Mouse (Mus musculus) urinary bladder, postnatal 10 days (tissue): ENCODE results near the gene Asah2.
"Not testable (repeated sequence)": the region's sequence is repeated elsewhere in the genome, so short reads cannot be mapped to it uniquely, and the experiment has no call there.

Source experiments
- DNase-seq: peaks from one replicate; pipeline ENCODE4 v3.0.0; 2022; ENCODE audit warnings: low spot score

Asah2 gene

DNA sequence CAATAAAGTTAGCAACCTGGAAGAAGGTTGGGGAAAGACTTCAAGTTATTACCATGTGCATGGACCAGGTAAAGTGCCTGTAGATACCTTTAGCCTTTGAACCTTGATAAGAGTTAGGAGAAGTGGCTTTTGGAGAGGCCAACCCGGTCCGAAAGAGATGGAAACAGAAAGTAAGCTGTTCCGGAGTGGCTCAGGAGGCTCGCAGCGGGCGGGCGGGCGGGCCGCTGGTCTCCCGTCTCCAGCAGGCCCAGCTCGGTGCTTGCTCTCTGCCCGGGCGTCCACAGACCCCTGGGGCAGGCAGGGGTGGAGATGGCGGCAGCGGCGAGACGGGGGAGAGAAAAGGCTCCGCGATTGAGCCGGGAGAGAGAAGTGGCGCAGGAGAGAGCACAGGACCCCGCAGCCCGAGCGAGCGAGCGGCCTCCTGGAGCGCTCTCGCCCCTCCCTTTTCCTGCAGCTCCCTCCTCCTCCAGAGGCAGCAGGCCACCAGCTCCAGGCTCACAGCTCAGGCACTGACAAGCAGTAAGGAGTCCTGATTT is at the start of gene Asah2:
Gene Asah2, minus strand, starts transcription at position 441 of the 536 bp plus-strand sequence.
- DNase-seq = no peak

DNA sequence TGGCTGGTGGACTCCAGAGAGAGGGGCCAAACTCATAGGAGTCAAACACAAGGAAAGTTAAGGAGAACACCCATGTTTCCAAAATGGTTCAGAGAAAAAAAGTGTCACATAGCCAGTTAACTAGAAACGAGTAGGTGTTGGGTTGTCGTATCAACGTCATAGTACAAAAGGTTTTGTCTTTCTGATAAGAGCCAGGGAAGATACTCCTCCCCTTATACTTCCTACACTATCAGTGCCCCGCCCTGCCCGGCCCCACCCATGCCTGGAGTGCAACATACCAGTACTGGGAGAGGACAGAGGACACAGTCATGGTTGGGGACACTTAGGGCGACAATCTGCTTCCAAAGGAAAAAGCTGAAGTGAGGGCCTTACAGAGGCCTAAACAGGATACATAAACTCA is 49.0 kb upstream of the Asah2 start:
- DNase-seq = no peak

DNA sequence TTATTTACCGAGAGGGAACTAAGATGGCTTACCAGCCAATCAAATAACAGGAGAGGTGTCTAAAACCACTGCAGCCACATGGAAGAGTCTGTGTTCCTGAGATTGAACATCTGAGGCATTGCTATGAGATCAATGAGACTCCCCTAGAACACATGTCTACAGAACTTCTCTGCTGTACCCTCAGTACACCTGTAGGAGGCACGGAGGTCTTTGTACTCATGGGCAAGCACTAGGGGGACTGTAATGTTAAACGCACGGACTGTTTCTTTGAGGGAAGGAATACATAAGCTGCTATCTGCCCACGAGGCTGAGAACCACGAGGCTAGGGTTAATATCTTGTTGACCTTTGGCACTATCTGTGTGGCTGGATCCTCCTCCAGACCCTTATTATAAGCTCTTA is 44.5 kb upstream of the Asah2 start:
- DNase-seq = no peak

DNA sequence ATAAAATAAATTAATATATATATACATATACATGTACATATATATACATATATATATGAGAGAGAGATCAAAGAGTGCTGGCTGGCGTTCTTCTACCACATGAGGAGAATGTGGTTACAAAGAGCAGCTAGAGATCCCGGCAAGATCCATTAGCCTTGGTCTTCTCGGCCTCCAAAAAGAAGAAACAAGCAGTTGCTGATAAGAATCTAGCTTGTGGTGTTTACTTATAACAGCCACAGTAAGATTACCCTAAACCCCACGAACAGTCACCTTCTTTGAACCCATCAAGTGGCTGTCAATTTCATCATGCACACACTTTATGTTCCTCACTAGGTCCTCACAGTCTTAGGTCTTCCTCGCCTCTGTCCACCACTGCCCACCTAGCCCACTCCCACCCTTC is 40.7 kb upstream of the Asah2 start:
- DNase-seq = no peak

GRCm38 (mm10) chr19:32142383-32142782 is 34.4 kb upstream of the Asah2 start:
- DNase-seq = no peak

GRCm38 (mm10) chr19:32138361-32139088 is 30.5 kb upstream of the Asah2 start:
- DNase-seq = no peak

DNA sequence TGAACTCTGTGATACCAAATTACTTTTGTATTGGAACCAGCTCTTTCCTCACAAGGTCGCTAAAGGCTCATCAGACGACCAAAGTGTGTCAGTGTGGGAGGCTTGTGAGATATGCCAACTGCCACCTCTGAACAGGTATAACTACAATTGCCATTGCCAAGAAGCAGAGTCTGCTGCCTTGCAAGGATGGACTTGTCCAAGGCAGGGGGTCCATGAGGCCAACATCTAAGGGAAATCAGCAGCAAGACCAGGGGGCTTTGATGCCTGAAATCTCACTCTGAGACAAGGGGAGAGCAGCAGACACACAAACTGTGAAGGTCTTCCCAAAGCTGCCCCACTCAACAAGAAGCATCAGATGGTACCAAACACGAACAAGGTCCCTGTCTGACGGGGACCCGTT is 29.9 kb upstream of the Asah2 start:
- no peak for DNase-seq

DNA sequence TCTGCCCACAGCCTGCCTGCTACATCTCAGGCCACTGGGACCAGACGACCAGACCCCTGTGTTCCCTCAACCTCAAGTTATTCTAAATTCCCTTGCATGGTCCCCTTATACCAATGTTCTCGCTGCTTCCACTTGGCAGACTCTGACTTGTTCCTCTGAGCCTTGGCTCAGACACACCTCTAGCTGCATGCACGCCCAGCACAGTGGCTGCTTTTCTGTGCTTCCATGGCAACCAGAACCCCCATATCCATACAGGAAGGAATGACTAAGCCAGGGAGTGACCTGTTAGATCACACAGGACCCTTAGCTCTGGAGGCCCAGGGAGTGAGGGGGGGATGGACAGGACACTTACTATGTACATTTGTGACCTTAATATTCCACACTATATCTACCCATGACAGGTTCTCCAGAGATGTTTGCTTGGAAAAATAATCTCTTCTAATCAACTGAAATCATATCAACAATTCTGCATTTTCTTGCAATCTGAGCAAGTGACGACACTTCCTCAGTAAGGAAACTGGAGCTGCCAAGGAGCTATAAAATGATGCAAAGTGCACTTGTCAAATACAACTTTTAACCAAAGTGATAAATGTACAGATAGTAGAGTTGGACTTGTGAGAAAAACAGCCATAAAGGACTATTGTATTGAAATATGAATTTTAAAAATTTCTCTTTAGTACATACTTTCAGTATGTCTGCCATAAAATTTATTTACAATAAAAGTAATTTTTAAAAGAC is 29.0 kb upstream of the Asah2 start:
- DNase-seq = no peak

DNA sequence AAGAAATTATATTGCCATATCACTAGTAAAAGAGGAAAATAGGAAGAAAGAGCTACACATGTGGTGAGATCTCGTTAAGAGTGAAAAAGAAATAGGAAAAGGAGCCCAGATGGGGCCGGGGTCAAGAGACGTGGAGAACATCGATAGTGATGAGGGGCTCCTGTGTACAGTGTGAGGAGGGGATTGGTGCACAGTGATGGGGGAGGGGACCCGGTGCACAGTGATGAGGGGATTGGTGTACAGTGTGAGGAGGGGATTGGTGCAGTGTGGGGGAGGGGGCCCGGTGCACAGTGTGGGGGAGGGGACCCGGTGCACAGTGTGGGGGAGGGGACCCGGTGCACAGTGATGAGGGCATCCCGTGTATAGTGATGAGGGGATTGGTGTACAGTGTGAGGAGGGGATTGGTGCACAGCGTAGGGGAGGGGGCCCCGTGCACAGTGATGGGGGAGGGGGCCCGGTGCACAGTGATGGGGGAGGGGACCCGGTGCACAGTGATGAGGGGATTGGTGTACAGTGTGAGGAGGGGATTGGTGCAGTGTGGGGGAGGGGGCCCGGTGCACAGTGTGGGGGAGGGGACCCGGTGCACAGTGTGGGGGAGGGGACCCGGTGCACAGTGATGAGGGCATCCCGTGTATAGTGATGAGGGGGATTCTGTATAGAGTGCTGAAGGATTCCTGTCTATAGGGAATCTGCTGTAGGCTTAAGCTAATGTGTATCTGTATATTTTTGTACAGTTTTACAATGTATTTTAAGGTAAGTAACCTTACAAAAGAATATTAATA is 23.9 kb upstream of the Asah2 start:
- not testable (repeated sequence) for DNase-seq

DNA sequence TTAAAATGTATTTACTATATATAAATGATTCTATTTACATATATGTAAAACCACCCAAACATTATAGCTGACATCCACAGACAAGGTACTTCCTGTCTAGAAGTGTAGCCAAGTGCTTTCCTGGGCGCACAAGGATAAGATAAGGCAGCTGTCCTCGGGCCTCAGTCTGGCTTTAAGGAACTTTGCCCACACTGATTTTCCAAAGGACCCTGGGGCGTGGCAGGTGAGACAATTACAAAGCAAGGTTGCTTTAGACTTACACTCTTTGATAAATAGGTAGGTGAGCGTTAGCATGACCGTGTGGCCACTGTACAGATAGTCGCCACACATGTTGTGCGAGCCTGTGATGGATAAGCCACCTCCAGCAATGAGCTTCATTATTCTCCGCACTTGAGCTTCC is 21.3 kb upstream of the Asah2 start:
- no peak for DNase-seq

GRCm38 (mm10) chr19:32127180-32127850 is 19.3 kb upstream of the Asah2 start:
- DNase-seq = no peak

GRCm38 (mm10) chr19:32124155-32124554 is 16.1 kb upstream of the Asah2 start:
- no peak for DNase-seq

GRCm38 (mm10) chr19:32123196-32123595 is 15.2 kb upstream of the Asah2 start:
- no peak for DNase-seq

DNA sequence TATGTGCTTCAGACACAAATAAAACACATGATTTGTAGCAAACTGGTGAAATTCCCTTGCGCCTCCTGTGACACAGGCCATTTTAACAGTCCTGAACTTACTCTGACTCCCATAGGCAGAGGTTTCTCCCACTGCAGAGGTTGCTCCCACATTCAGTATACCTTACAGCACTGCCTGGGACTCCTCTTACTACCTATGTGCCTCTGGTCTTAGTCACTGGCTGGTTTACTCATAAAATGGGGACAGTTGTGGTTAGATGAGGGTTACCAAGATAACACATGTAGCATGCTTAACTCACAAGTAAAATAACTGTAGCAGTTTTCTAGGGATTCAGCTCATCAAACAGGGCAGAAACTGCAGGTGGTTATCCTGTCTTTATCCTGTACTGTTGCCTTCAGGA is 12.8 kb upstream of the Asah2 start:
- DNase-seq = no peak

- no peak for DNase-seq
These were observed 11.7 kb upstream of the Asah2 start for GRCm38 (mm10) chr19:32119666-32120065.

DNA sequence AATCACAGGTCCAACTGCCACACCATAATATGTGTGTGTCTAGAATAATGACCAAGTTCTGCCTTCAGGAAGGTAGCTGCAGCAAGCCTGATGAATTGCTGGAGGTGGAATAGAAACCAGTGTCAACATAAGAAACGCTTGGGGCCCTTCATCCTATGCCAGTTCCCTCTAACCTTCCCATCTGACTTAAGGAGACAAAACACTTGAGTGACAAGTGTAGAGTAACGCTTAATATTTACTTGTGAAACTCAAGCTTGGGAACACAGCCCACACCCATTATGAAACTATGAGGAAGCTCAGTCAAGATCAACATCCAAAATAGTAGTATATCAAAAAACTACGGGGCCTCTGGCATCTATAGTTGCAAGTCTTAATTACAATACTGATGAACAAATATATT is 10.5 kb upstream of the Asah2 start:
- DNase-seq = no peak

DNA sequence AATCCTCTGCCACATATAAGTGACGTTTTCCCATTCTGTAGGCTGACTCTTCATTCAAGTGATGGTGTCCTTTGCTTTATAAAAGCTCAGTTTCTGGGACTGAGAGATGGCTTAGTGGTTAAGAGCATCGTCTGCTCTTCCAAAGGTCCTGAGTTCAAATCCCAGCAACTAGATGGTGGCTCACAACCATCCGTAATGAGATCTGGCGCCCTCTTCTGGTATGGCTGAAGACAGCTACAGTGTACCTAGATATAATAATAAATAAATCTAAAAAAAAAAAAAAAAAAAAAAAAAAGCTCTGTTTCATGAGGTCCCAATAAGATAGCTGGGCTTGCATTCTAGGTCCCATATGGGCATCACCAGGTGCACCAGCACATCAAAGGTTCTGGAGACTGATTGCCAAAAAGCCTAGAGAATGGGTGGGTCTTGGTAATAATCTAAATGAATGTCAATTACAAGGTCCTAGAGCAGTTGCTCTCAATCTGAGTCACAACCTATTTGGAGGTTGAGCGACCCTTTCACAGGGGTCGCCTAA is 9.5 kb upstream of the Asah2 start:
- no peak for DNase-seq

DNA sequence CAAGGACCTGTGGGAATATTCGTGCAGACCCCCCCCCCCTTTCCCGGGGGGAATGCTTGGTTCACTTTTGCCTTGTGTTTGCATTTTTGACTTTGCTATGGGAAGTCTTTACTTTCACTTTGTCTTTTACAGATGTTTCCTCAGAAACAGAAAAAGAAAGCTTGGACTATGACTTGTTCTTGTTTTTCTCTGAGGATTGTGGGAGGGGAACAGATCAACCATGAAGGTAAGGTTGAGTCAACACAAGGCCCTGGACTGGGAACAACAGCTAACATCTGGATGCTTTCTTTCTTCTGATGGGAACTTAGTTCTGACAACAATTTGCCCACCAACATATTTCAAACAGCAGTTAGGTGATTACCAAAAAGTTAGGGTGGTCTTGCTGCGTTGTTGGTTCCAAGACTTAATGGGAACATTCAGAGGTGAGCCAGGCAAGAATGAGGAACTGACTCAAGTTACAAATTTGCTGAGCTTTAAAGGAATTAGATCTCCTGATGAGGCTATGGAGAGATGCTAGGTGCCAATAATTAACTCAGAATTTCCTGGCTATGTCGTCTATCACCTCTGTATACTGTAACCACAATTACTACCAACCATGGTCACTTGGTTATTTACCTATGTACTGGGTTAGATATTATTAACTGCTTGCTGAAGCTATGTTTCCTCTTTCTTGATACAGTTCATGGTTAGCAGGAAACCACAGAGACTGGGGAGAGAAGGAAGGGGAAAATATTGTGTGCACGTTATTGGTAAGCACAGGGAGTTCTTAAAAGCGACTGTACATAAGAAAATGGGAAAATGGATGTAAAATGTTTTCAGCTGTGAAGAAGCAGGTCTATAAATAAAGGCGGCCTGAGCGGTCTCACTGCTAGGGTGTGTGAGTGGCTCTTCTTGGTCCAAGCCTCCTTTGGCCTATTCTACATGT is 4.1 kb upstream of the Asah2 start:
- no peak for DNase-seq

- no peak for DNase-seq
These were observed 1.3 kb downstream of the Asah2 start for GRCm38 (mm10) chr19:32106750-32107149.

DNA sequence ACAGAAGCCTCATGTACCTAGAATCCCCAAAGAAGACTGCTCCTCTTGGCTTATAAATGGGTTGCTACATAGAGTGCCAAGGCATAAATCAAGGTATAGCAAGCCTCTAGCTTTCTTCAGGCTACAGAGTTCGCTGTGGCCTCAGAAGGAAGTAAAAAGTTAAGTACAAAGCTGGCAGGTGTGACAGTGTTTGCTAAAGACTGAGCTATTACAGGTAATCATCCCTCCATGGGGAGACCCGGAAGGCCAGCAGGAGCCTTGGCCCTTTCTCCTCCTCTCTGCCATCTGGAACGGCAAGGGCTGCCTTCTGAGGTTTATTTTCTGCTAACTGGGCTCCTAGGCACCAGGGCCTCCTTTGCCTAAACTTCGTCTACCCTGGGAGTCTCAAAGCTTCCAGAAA is 3.8 kb downstream of the Asah2 start:
- DNase-seq = no peak

GRCm38 (mm10) chr19:32102976-32103300 is 5.1 kb downstream of the Asah2 start:
- no peak for DNase-seq
